Mouse (Mus musculus): ENCODE results near the gene Adamts6.

DNA sequence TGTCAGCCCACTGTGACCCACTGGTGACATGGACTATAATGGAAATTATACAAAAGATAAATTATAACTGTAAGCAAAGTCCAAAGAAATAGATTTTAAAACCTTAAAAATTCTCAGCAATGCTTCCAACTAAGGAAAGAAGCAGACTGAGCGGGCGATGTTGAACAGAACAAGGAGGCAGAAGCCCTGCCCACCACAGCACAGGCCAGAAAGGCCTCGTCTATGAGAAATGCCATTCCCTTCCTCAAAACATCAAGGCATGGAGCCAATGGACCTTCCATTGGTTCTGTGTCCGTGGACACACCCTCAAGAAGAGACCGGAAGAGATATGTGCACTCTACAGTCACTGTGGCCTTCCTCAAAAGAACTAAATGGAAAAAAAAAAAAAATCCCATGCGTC, 220.0 kb downstream of the Adamts6 start:
- TF ChIP-seq CTCF (IDR thresholded peaks at IDR 0.05; ENCODE audit: borderline replicate concordance, extremely low read depth, insufficient read depth, insufficient read length) (no peak), POLR2A (IDR thresholded peaks at IDR 0.05; ENCODE audit: borderline replicate concordance, extremely low read depth, insufficient read depth, insufficient read length, poor library complexity, severe bottlenecking) (no peak)

Data from brain, embryonic 14.5 days (tissue).